Mouse (Mus musculus) myocyte (in vitro differentiated cells): ENCODE data around the gene Tbcel.

ENCODE experiments used
- POLR2A ChIP-seq: IDR thresholded peaks from one replicate; pipeline ENCODE4 v1.6.1; 2011; ENCODE audit warnings: low read depth, mild to moderate bottlenecking, control low read depth, moderate library complexity; ENCODE audit not compliant: insufficient read length
- REST ChIP-seq: IDR thresholded peaks from one replicate; pipeline ENCODE4 v1.6.1; 2011; ENCODE audit warnings: mild to moderate bottlenecking, control low read depth, moderate library complexity; ENCODE audit not compliant: insufficient read depth, insufficient read length
- TCF12 ChIP-seq: IDR thresholded peaks from one replicate; pipeline ENCODE4 v1.6.1; 2011; ENCODE audit warnings: mild to moderate bottlenecking, control low read depth; ENCODE audit not compliant: poor library complexity, insufficient read depth, severe bottlenecking

- TF ChIP-seq TCF12, result no peak
- TF ChIP-seq POLR2A, result no peak
- no peak for TF ChIP-seq REST
Measured at GRCm38 (mm10) chr9:42417352-42417952, 90.2 kb downstream of the Tbcel start.
